Mouse (Mus musculus) hindbrain, embryonic 11.5 days (tissue): ENCODE measurements around the gene Lrfn4. TPM values are rescaled to one million over a fixed set of nuclear protein-coding genes. Genes with fewer than 3 reads are reported as not detected.

Experiments
- ATAC-seq: fragments of 200-750 bp; cut with Nextera tagmentation; 2 replicates; pipeline ENCODE4 v1.8.0; 2017; ENCODE audit warnings: mild to moderate bottlenecking, moderate TSS enrichment, moderate library complexity; ENCODE audit not compliant: low FRiP score
- DNase-seq: peaks from one replicate; pipeline ENCODE4 v3.0.0-alpha.2; 2015; ENCODE audit warnings: low spot score
- H3K27ac ChIP-seq: fragments of 300-500 bp; sonication (generic); 2 replicates; pipeline ENCODE4 v1.5.1; 2014; ENCODE audit warnings: mild to moderate bottlenecking, low read depth, low read length
- H3K27me3 ChIP-seq: fragments of 300-500 bp; sonication (generic); 2 replicates; pipeline ENCODE4 v1.6.1; 2014; ENCODE audit warnings: mild to moderate bottlenecking, low read length, moderate library complexity, mixed read lengths; ENCODE audit not compliant: control insufficient read depth, insufficient read depth
- H3K36me3 ChIP-seq: fragments of 300-500 bp; sonication (generic); 2 replicates; pipeline ENCODE4 v1.6.1; 2014; ENCODE audit warnings: mild to moderate bottlenecking, low read length, moderate library complexity, mixed read lengths; ENCODE audit not compliant: control insufficient read depth, insufficient read depth
- H3K4me1 ChIP-seq: fragments of 300-500 bp; sonication (generic); replicated peaks from 2 replicates; pipeline ENCODE4 v1.6.1; 2014; ENCODE audit warnings: low read length, mixed read lengths; ENCODE audit not compliant: control insufficient read depth, insufficient read depth
- H3K4me2 ChIP-seq: fragments of 300-500 bp; sonication (generic); replicated peaks from 2 replicates; pipeline ENCODE4 v1.6.1; 2014; ENCODE audit warnings: mild to moderate bottlenecking, low read depth, low read length
- H3K4me3 ChIP-seq: fragments of 300-500 bp; sonication (generic); 2 replicates; pipeline ENCODE4 v1.5.1; 2014; ENCODE audit warnings: low read depth, low read length
- H3K9ac ChIP-seq: fragments of 300-500 bp; sonication (generic); 2 replicates; pipeline ENCODE4 v1.6.1; 2014; ENCODE audit warnings: low read depth, low read length
- H3K9me3 ChIP-seq: fragments of 300-500 bp; sonication (generic); 2 replicates; pipeline ENCODE4 v1.6.1; 2016; ENCODE audit warnings: low read length; ENCODE audit not compliant: control insufficient read depth
- WGBS: fragments of 180-500 bp; shearing (Covaris S2); extraction: QIAGEN DNeasy Blood & Tissue Kit; methylation state at CpG from one replicate; pipeline ENCODE4 v1.1.7; 2014; 5-methylcytosine and 5-hydroxymethylcytosine counted together
- polyA plus RNA-seq: library from polyadenylated mRNA; unstranded; fragments of >200 nt; fragmentation: Nextera tagmentation; extraction: Ambion mirVana; gene quantifications from 2 replicates; pipeline ENCODE4 v1.2.1, GENCODE M21; 2014

Lrfn4 gene
- polyA plus RNA-seq, 1 experiment from 2014 or later: 7.7 TPM

- no peak for DNase-seq
- no peak overlapping the region for H3K27ac ChIP-seq
- WGBS: 89% methylated on average over 17 of the region's 17 CpGs
Measured at GRCm38 (mm10) chr19:4569356-4570236, 45.9 kb downstream of the Lrfn4 start.

GRCm38 (mm10) chr19:4568832-4569231 lies 46.6 kb downstream of the Lrfn4 start:
- Histone ChIP-seq H3K27ac (no peak overlapping the region), H3K4me2 (no peak overlapping the region), H3K27me3 (no peaks in the 10 kb centered on the region), H3K4me1 (no peaks in the 10 kb centered on the region), H3K9ac (no peak overlapping the region), H3K4me3 (no peak overlapping the region), H3K36me3 (no peaks in the 10 kb centered on the region), H3K9me3 (no peaks in the 10 kb centered on the region)
- DNase-seq: no peak
- ATAC-seq: no peak
- 84% methylated on average over 4 of the region's 4 CpGs for WGBS

More at GRCm38 (mm10) chr19:4569356-4570236, 45.9 kb downstream of the Lrfn4 start:
- H3K27me3 ChIP-seq: no peaks in the 10 kb centered on the region
- no peaks in the 10 kb centered on the region for H3K4me1 ChIP-seq
- no peaks in the 10 kb centered on the region for H3K36me3 ChIP-seq
- no peak overlapping the region for H3K4me3 ChIP-seq
- H3K4me2 ChIP-seq: no peak overlapping the region
- no peak overlapping the region for H3K9ac ChIP-seq
- no peaks in the 10 kb centered on the region for H3K9me3 ChIP-seq
- ATAC-seq: no peak

- Histone ChIP-seq H3K36me3 (no peaks in the 10 kb centered on the region), H3K27ac (no peak overlapping the region), H3K4me1 (no peaks in the 10 kb centered on the region), H3K9me3 (no peaks in the 10 kb centered on the region), H3K4me3 (no peak overlapping the region), H3K4me2 (no peak overlapping the region), H3K9ac (no peak overlapping the region), H3K27me3 (no peaks in the 10 kb centered on the region)
- ATAC-seq (no peak), DNase-seq (no peak)
- WGBS: 79% methylated on average over 2 of the region's 2 CpGs
Measured at GRCm38 (mm10) chr19:4567665-4568064, 47.8 kb downstream of the Lrfn4 start.

- H3K4me3 ChIP-seq: no peak overlapping the region
- DNase-seq (no peak), ATAC-seq (no peak)
- no peaks in the 10 kb centered on the region for H3K9me3 ChIP-seq
- no peaks in the 10 kb centered on the region for H3K4me1 ChIP-seq
- no peaks in the 10 kb centered on the region for H3K27me3 ChIP-seq
- H3K36me3 ChIP-seq: no peaks in the 10 kb centered on the region
- H3K27ac ChIP-seq: no peak overlapping the region
- no peak overlapping the region for H3K4me2 ChIP-seq
- H3K9ac ChIP-seq: no peak overlapping the region
- 85% methylated on average over 2 of the region's 2 CpGs for WGBS
Measured at GRCm38 (mm10) chr19:4566880-4567279, 48.6 kb downstream of the Lrfn4 start.

- ATAC-seq (no peak), DNase-seq (no peak)
- H3K27me3 ChIP-seq: no peaks in the 10 kb centered on the region
- no peaks in the 10 kb centered on the region for H3K9me3 ChIP-seq
- H3K4me3 ChIP-seq: no peak overlapping the region
- no peak overlapping the region for H3K9ac ChIP-seq
- 88% methylated on average over 5 of the region's 5 CpGs for WGBS
- H3K4me2 ChIP-seq: no peak overlapping the region
- H3K4me1 ChIP-seq: no peaks in the 10 kb centered on the region
- H3K27ac ChIP-seq: no peak overlapping the region
- no peaks in the 10 kb centered on the region for H3K36me3 ChIP-seq
Measured at GRCm38 (mm10) chr19:4565678-4566077, 49.8 kb downstream of the Lrfn4 start.

Other genes starting within 250 kb of the Lrfn4 start
- gene Kdm2a, start 217.4 kb downstream of the Lrfn4 start, polyA plus RNA-seq: 42.1 and 44.0 TPM in 2 replicates
- gene Rhod, start 176.2 kb downstream of the Lrfn4 start, polyA plus RNA-seq: 14.0 and 15.2 TPM in 2 replicates
- gene Syt12, start 138.2 kb downstream of the Lrfn4 start, polyA plus RNA-seq: 0.91 and 0.99 TPM in 2 replicates
- not detected in 2 replicates for gene 2010003K11Rik, start 117.1 kb downstream of the Lrfn4 start, polyA plus RNA-seq
- gene Pcx, start 105.2 kb downstream of the Lrfn4 start, polyA plus RNA-seq: 11.8 and 13.4 TPM in 2 replicates
- 59.8 and 64.4 TPM in 2 replicates for gene Rce1, start 10.0 kb upstream of the Lrfn4 start, polyA plus RNA-seq
- 2.7 and 4.9 TPM in 2 replicates for gene Gm960, start 83.0 kb upstream of the Lrfn4 start, polyA plus RNA-seq
- gene Sptbn2, start 95.5 kb upstream of the Lrfn4 start, polyA plus RNA-seq: 17.4 and 18.7 TPM in 2 replicates
- gene Rbm4b, start 140.8 kb upstream of the Lrfn4 start, polyA plus RNA-seq: 146 and 154 TPM in 2 replicates
- 107 and 117 TPM in 2 replicates for gene Rbm4, start 178.2 kb upstream of the Lrfn4 start, polyA plus RNA-seq
- 22.4 and 37.1 TPM in 2 replicates for gene Gm21992, start 195.9 kb upstream of the Lrfn4 start, polyA plus RNA-seq
- 92.9 and 98.4 TPM in 2 replicates for gene Rbm14, start 196.0 kb upstream of the Lrfn4 start, polyA plus RNA-seq
- 39.1 and 43.7 TPM in 2 replicates for gene Ccs, start 223.7 kb upstream of the Lrfn4 start, polyA plus RNA-seq
- 0.33 and 0.34 TPM in 2 replicates for gene Ccdc87, start 223.7 kb upstream of the Lrfn4 start, polyA plus RNA-seq
- gene Ctsf, start 239.5 kb upstream of the Lrfn4 start, polyA plus RNA-seq: 38.5 and 40.9 TPM in 2 replicates